Mouse (Mus musculus): ENCODE results near the gene Opcml. TPM values are rescaled to one million over a fixed set of nuclear protein-coding genes. Genes with fewer than 3 reads are reported as not detected.

The Opcml gene
- polyA plus RNA-seq, 1 experiment from 2014 or later: 0.02 TPM

- no peaks in the 10 kb centered on the region for H3K36me3 ChIP-seq (replicated peaks; ENCODE audit: insufficient read depth, low read length)
- no peak overlapping the region for H3K4me3 ChIP-seq (ENCODE audit: low read depth, low read length)
- DNase-seq (no peak), ATAC-seq (no peak)
- 59% methylated on average over 8 of the region's 8 CpGs for WGBS (ENCODE audit: insufficient replicate concordance)
- H3K27me3 ChIP-seq (ENCODE audit: insufficient read depth, low read length): peaks cover 25% of the 10 kb centered on the region
- H3K4me1 ChIP-seq (ENCODE audit: insufficient read depth): no peaks in the 10 kb centered on the region
- TF ChIP-seq EP300 (IDR thresholded peaks at IDR 0.05; ENCODE audit: low read depth): no peak
- TF ChIP-seq CTCF (IDR thresholded peaks at IDR 0.05; ENCODE audit: low read depth): no peak
- no peaks in the 10 kb centered on the region for H3K9me3 ChIP-seq (ENCODE audit: low read length)
- no peak overlapping the region for H3K4me2 ChIP-seq (ENCODE audit: low read depth, low read length)
- H3K9ac ChIP-seq (replicated peaks): no peak overlapping the region
- no peak overlapping the region for H3K27ac ChIP-seq (ENCODE audit: low read depth)
Observed at GRCm38 (mm10) chr9:28404616-28405015, 614.0 kb downstream of the Opcml start.

- Histone ChIP-seq H3K9me3 (ENCODE audit: low read length) (no peaks in the 10 kb centered on the region), H3K27me3 (ENCODE audit: insufficient read depth, low read length) (peaks cover 25% of the 10 kb centered on the region), H3K9ac (replicated peaks) (no peak overlapping the region), H3K27ac (ENCODE audit: low read depth) (no peak overlapping the region), H3K4me1 (ENCODE audit: insufficient read depth) (no peaks in the 10 kb centered on the region), H3K36me3 (replicated peaks; ENCODE audit: insufficient read depth, low read length) (no peaks in the 10 kb centered on the region), H3K4me2 (ENCODE audit: low read depth, low read length) (no peak overlapping the region), H3K4me3 (ENCODE audit: low read depth, low read length) (no peak overlapping the region)
- ATAC-seq (no peak), DNase-seq (no peak)
- TF ChIP-seq EP300 (IDR thresholded peaks at IDR 0.05; ENCODE audit: low read depth): no peak
- TF ChIP-seq CTCF (IDR thresholded peaks at IDR 0.05; ENCODE audit: low read depth): peak; percentile 76
- WGBS (ENCODE audit: insufficient replicate concordance): 0% methylated on average over 1 of the region's 1 CpGs
Observed at GRCm38 (mm10) chr9:28405816-28406215, 615.2 kb downstream of the Opcml start.

- Histone ChIP-seq H3K27me3 (ENCODE audit: insufficient read depth, low read length) (no peaks in the 10 kb centered on the region), H3K27ac (ENCODE audit: low read depth) (no peak overlapping the region), H3K9ac (replicated peaks) (no peak overlapping the region), H3K36me3 (replicated peaks; ENCODE audit: insufficient read depth, low read length) (no peaks in the 10 kb centered on the region), H3K4me1 (ENCODE audit: insufficient read depth) (no peaks in the 10 kb centered on the region), H3K4me3 (ENCODE audit: low read depth, low read length) (no peak overlapping the region), H3K4me2 (ENCODE audit: low read depth, low read length) (no peak overlapping the region), H3K9me3 (ENCODE audit: low read length) (no peaks in the 10 kb centered on the region)
- no peak for DNase-seq
- no peak for ATAC-seq
- no peak for TF ChIP-seq CTCF (IDR thresholded peaks at IDR 0.05; ENCODE audit: low read depth)
- no peak for TF ChIP-seq EP300 (IDR thresholded peaks at IDR 0.05; ENCODE audit: low read depth)
- 70% methylated on average over 5 of the region's 5 CpGs for WGBS (ENCODE audit: insufficient replicate concordance)
Observed at GRCm38 (mm10) chr9:28420808-28421207, 630.2 kb downstream of the Opcml start.

DNA sequence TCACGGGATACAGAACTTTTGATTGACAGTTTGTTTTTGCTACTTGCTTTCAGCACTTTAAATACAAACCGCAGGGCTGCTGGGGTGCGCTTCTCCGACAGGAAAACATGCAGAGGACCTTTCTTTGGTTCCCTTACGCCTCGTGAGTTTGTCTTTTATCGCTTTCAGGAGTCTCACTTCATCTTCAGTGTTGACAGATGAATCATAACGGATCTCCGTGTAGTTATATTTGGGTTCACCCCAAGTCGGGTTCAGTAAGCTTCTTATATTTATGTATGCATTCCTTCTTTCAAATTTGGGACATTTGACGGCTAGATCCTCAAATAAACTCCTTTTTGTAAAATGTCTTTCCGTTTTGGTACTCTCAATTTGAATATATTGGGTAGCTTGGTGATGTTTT, 632.8 kb downstream of the Opcml start:
- WGBS (ENCODE audit: insufficient replicate concordance): 57% methylated on average over 12 of the region's 12 CpGs
- Histone ChIP-seq H3K36me3 (replicated peaks; ENCODE audit: insufficient read depth, low read length) (no peaks in the 10 kb centered on the region), H3K9ac (replicated peaks) (no peak overlapping the region), H3K4me1 (ENCODE audit: insufficient read depth) (no peaks in the 10 kb centered on the region), H3K9me3 (ENCODE audit: low read length) (no peaks in the 10 kb centered on the region), H3K4me2 (ENCODE audit: low read depth, low read length) (no peak overlapping the region), H3K27ac (ENCODE audit: low read depth) (no peak overlapping the region), H3K4me3 (ENCODE audit: low read depth, low read length) (no peak overlapping the region), H3K27me3 (ENCODE audit: insufficient read depth, low read length) (no peaks in the 10 kb centered on the region)
- DNase-seq: no peak
- TF ChIP-seq EP300 (IDR thresholded peaks at IDR 0.05; ENCODE audit: low read depth) (no peak), CTCF (IDR thresholded peaks at IDR 0.05; ENCODE audit: low read depth) (no peak)
- ATAC-seq: no peak

DNA sequence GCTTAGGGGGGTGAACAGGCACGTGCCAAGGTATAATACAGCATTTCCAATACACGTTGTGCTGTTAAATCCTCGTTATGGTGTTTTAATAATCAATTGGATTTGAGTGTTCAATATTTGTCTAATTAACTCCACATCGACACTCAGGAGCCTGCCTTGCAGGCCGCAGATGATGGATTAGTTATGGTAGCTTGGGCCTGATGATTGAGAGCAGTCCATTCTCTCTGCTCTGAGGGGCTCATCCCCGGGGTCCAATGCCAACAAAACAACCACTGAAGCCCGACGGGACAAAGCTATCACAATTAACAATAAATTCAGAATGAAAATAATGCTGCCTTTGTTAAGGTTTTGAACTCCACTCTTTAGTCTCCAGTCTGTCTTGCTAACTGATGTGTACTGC, 641.6 kb downstream of the Opcml start:
- Histone ChIP-seq H3K27me3 (ENCODE audit: insufficient read depth, low read length) (no peaks in the 10 kb centered on the region), H3K36me3 (replicated peaks; ENCODE audit: insufficient read depth, low read length) (no peaks in the 10 kb centered on the region), H3K4me1 (ENCODE audit: insufficient read depth) (no peaks in the 10 kb centered on the region), H3K9ac (replicated peaks) (no peak overlapping the region), H3K27ac (ENCODE audit: low read depth) (no peak overlapping the region), H3K9me3 (ENCODE audit: low read length) (no peaks in the 10 kb centered on the region), H3K4me3 (ENCODE audit: low read depth, low read length) (no peak overlapping the region), H3K4me2 (ENCODE audit: low read depth, low read length) (no peak overlapping the region)
- no peak for ATAC-seq
- 73% methylated on average over 8 of the region's 8 CpGs for WGBS (ENCODE audit: insufficient replicate concordance)
- no peak for DNase-seq
- no peak for TF ChIP-seq EP300 (IDR thresholded peaks at IDR 0.05; ENCODE audit: low read depth)
- TF ChIP-seq CTCF (IDR thresholded peaks at IDR 0.05; ENCODE audit: low read depth): no peak

GRCm38 (mm10) chr9:28438752-28439151, 648.2 kb downstream of the Opcml start:
- Histone ChIP-seq H3K27me3 (ENCODE audit: insufficient read depth, low read length) (no peaks in the 10 kb centered on the region), H3K4me3 (ENCODE audit: low read depth, low read length) (no peak overlapping the region), H3K9me3 (ENCODE audit: low read length) (no peaks in the 10 kb centered on the region), H3K4me2 (ENCODE audit: low read depth, low read length) (no peak overlapping the region), H3K9ac (replicated peaks) (no peak overlapping the region), H3K36me3 (replicated peaks; ENCODE audit: insufficient read depth, low read length) (no peaks in the 10 kb centered on the region), H3K4me1 (ENCODE audit: insufficient read depth) (no peaks in the 10 kb centered on the region), H3K27ac (ENCODE audit: low read depth) (no peak overlapping the region)
- ATAC-seq (no peak), DNase-seq (no peak)
- 69% methylated on average over 4 of the region's 4 CpGs for WGBS (ENCODE audit: insufficient replicate concordance)
- TF ChIP-seq CTCF (IDR thresholded peaks at IDR 0.05; ENCODE audit: low read depth) (no peak), EP300 (IDR thresholded peaks at IDR 0.05; ENCODE audit: low read depth) (no peak)
